Mouse (Mus musculus) ovary, postnatal 10 days (tissue): ENCODE results near the gene Kif22.

Experiments used
- DNase-seq: peaks from one replicate; pipeline ENCODE4 v3.0.0; 2022; ENCODE audit warnings: low spot score

Gene Kif22

DNA sequence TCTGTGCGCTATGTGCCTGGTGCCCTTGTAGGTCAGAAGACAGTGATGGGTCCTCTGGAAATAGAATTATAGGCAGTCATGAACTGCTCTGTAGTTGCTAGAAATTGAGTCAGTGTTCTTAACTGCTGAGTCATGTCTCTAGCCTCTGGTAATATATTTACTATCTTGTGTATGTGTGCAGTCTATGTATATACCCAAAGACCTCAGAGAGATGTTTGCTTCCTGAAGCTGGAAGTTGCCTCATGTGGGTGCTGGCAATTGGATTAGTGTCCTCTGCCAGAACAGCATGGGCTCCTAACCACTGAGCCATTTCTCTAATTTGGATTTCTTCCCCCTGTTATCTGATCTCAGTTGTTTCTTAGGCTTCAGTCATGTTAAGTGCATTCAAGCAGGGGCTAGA is 12.1 kb downstream of the Kif22 start:
- no peak for DNase-seq

- no peak for DNase-seq
Observed at GRCm38 (mm10) chr7:127027885-127028284, 14.4 kb downstream of the Kif22 start.

DNA sequence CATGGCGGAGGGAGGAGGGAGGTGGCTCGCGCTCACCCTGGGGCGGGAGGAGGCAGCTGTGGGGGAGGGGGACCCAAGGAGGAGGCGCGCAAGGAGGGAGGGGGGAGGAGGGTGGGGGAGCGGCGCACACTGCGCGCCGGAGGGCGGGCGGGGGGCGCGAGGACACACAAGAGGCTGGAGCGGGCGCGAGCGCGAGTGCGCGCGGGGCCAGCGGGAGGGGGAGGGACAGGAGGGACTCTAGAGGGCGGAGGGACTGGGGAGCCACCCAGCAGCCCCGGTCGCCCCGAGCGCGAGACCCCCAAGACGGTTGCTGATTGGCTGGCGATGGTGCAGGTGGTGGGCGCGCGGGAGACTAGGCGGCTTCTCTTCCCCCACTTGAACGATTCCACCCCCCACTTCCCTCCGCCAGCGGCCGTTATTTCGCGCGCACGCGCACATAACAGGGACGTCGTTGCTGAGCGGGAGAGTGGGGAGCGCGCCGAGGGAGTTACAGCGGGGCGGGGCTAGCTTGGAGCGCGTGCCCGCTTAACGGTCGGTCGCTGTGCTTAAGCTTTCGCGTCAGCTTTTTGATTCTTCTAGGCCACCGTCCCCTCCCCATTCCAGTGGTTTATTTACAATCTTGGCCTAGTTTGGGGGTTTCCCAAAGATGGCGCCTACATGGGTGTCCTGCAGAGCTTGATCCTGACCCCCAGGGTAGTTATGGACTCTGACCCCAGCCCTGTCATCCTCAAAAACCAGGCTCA is 15.1 kb downstream of the Kif22 start, which contains the start of gene Maz:
Maz (minus strand) TSS at position 54 of the 743 bp plus-strand sequence.
- peak; percentile 96 for DNase-seq

GRCm38 (mm10) chr7:127026616-127026983 is 15.7 kb downstream of the Kif22 start:
- DNase-seq, result peak; percentile 42

- DNase-seq, result peak; percentile 64
Observed at GRCm38 (mm10) chr7:127026161-127026600, 16.1 kb downstream of the Kif22 start.

DNA sequence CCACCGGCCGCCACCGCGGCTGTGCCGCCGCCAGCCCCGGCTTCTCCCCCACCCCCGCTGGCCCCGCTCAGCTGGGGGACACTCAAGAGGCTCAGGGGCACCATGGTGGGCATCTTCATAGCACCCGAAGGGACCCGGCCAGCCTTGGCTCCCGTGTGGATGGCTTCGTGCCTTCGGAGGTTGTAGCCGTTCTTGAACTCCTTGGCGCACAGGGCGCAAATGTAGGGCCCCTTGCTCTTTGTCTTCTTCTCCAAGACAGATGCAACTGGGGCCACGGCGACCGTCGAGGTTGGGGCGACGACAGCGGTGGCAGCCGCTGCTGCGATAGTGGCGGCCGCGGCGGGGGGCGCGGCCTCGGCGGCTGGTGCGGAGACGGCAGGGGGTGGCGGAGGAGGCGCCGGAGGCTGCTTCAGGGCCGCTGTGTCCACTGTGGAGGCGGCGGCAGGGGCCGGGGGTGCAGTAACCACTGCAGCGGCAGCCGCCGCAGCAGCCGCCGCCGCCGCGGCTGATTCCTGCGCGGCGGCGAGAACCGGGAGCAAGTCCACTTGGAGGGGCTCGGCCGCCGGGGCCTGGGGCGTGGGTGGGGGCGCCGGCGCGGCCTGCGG is 16.6 kb downstream of the Kif22 start:
- DNase-seq, result peak; percentile 54

GRCm38 (mm10) chr7:127024755-127025555 is 17.3 kb downstream of the Kif22 start:
- peak; percentile 58 for DNase-seq

DNA sequence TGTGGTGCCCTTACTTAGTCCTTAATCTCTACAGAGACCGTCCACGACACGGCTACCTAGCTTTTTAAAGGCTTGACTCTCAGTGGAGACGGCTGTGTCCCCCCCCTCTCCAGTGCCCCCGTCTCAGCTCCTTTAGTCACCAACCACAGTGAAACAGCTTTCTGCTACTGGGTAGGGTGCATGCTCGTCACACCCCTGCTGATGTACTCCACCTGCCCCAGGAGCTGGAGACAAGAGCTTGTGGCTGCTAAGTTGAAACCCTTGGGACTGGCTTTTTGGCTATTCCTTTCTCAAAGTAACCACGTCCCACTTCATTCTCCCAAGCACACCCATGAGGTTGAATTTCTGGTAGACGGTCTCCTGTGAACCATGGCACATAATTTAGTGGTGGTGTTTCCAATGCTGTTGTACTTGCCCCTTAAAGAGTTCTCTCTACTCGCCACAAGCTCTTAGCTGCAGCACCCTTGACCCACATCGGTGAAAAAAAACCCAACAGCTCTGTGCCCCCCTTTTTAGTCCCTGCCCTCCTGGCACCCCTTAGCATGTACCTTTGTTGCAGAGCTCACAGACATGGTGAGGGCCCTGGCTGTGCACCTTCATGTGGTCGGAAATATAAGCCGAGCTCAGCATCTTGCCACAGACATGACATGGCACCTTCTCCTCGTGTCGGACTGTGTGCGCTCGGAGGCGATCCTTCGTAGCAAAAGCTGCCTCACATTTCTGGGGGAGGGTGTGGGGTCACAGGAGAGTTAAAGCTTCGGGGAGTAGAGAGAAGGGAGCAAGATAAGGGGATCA is 18.2 kb downstream of the Kif22 start:
- DNase-seq, result no peak

DNA sequence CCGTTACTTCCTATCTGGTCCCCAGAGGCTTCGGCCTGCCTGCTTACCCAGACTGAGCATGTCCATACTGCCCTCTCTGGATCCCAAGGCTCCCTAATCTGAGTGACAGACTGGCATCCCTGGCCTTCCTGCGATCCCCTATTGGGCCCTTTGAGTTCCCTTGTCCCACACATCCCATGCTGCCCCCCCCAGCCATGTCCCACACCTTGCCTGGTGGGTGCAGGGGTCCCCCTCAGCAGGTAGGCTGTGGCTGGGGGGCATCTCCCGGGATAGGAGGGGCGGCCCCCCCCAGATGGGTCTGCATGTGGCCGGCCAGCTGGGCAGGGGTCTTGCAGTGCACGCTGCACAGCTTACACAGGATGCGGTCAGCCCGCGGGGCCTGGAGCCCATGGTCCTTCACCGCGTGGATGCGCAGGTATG is 19.0 kb downstream of the Kif22 start:
- DNase-seq, result no peak

DNA sequence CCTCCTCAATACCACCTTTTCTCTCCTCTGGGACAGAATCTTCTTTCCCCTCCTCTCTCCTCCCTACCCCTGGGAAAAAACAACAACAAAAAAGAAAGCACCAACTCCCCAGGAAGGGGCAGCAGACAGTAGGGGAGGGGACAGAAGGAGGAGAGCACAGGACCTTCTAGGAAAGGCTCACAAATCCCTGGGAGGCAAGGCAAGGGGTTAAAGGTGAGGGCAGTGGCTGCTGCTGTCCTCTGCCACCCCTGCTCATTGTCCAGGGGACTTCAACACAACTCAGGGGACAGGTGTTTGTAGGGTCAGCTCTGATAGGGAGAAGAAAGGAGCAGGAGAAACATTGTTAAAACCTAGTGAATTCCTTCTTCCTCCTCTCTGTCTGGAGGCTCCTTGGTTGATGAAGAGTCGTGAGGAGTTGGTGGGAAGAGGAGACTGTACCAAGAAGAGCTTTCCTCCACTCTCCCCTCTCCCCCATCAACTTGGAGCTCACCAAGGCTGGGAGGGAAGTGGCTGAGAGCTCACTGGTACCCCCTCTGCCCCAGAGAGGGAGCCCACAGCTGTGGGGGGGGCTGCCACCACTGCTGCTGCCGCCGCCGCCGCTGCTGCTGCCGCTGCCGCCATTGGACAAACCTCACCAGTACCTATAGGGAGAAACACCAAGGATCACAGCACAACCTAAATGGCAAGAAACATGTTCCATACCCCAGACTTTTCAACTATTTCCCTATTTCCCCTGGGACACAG is 19.6 kb downstream of the Kif22 start:
- DNase-seq, result no peak

DNA sequence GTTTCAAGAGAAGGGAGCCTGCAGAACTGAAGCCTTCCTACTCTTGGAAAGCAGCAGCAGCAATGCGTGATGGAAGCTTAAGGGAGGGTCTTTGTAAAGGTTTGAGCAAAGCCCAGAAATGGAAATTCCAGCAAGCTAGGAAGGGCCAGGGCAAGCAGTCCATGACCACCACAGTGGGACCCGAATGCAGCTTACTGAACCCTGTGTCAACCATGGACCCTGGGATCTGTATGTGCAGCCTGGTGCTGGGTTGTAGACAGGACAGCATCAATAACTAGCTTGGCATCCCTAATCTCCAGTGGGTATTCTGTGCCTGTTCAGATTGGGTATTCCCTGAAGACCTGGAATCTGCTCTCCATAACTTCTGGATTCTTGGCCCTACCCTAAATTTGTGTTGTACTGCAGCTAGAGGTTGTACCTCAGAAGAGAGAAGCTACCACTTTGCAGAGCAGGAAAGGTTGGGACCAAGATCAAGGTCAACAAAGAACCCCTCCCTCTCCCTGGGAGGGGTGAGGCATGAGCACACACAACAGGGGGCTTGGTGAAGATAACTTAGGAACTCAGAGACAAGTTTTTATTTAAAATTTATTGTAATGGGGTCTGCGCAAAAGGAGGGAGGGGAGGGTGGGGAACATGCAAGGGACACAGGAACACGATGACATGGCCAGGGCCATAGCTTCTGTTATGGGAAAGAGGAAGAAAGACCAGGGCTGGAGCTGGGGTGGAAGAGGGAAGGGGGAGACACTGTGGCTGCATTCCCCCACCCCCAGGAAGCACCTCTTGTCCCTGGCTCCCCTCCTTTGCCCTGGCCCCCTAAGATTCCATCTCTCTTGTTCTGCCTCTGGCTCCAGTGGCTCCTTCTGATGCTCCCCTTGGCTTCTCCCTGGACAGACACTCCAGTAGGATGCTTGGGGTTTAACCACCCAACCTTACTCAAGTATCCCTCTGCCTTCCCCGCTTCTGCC is 20.4 kb downstream of the Kif22 start:
- DNase-seq, result no peak

DNA sequence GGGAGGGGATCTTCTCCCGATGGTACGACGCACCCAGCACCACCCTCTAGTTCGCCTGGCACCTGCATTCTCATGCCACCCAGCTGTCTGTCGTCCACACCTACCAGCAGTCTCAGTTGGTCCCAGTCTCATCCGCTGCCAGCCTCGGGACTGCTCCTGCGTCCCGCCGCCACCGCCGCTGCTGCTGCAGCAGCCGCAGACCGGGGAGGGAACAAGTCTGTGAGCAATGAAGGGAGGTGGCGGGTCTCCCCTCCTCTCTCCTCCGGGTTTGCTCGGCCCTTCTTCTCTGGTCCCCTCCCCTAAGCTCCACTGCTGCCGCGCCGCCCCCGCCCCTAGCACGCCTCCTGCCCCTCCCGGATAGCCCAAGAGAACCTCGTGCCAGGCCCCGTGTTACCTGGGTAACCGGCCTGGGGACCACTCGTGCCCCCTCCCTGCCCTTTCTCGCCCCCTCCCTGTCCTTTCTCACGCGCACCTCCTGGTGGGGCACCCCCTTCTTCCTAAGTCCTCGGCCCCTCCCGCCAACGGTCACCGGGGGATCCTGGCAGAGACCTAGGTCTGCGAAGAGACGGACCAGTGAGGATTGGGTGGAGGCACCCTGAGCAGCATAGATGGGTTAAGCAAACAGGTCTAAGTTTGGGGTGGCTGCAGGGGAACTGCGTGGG is 21.2 kb downstream of the Kif22 start, which contains the start of the genes Gm42742 and Prrt2:
Gm42742 (minus strand) TSS at position 197 of the 662 bp plus-strand sequence.
Prrt2 (minus strand) TSS at position 311 of the 662 bp plus-strand sequence.
- DNase-seq, result no peak

- no peak for DNase-seq
Observed at GRCm38 (mm10) chr7:127020491-127020890, 21.8 kb downstream of the Kif22 start.

- no peak for DNase-seq
Observed at GRCm38 (mm10) chr7:127020031-127020430, 22.2 kb downstream of the Kif22 start.

GRCm38 (mm10) chr7:127019306-127019960 is 22.8 kb downstream of the Kif22 start:
- no peak for DNase-seq

DNA sequence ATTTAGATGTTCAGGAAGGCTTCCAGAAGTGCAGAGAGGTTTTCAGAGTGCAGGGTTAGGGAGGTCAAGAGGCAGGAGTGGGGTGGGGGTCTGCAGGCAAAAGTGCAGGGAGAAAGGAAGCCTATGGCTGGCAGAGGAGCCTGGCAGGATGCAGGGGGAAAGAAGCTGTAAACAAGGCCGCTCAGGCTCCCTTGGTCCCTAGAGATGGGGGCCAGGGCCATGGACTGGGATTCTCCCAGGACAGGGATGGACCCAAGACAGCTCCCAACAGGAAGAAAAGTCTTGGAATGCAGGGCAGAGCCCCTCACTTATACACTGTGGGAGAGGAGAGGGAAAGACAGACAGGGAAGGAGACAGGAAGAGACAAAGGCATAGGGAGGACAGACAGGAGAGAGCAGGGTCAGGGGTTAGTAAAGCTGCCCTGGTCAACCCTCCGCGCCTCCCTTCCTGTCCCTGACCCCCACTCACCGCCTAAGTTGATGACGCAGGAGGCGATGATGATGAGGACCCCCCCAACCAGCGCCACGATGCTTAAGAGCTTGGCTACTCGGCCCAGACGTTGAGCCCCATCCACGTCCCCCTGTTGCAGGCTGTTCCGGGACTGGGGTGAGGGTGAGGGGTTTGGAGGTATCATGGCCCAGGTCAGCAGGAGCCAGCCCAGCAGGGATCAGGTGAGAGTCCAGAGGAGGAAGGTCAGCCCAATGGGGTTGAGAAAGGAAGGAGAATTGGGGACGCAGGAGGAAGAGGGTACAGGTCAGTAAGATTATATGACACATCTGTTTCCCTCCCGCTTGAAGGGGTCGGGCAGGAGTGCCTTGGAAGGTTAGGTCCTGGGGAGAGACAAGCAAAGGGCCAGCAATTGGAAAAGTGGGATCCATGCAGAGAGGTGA is 23.6 kb downstream of the Kif22 start:
- no peak for DNase-seq

- DNase-seq, result no peak
Observed at GRCm38 (mm10) chr7:127017950-127018345, 24.3 kb downstream of the Kif22 start.
